Mouse (Mus musculus): ENCODE data around the gene Mrps15. TPM values are rescaled to one million over a fixed set of nuclear protein-coding genes. Genes with fewer than 3 reads are reported as not detected.

The Mrps15 gene
- polyA plus RNA-seq, 1 experiment from 2014 or later, result 125 TPM

GRCm38 (mm10) chr4:126029042-126029441, 17.7 kb upstream of the Mrps15 start:
- H3K9ac ChIP-seq (replicated peaks; ENCODE audit: low read length), result no peak overlapping the region
- H3K4me2 ChIP-seq (ENCODE audit: low read length), result no peak overlapping the region
- H3K36me3 ChIP-seq (ENCODE audit: control insufficient read depth, insufficient read depth, low read length), result no peaks in the 10 kb centered on the region
- H3K27ac ChIP-seq (replicated peaks; ENCODE audit: low read depth, low read length), result no peak overlapping the region
- no peaks in the 10 kb centered on the region for H3K27me3 ChIP-seq (ENCODE audit: control insufficient read depth, insufficient read depth, low read length)
- WGBS, result 78% methylated on average over 3 of the region's 3 CpGs
- ATAC-seq (ENCODE audit: low FRiP score, low TSS enrichment) (no peak), DNase-seq (no peak)
- H3K4me3 ChIP-seq (replicated peaks; ENCODE audit: low read depth, low read length), result no peak overlapping the region
- no peaks in the 10 kb centered on the region for H3K4me1 ChIP-seq (ENCODE audit: control insufficient read depth, insufficient read depth, low read length)
- no peaks in the 10 kb centered on the region for H3K9me3 ChIP-seq (ENCODE audit: control insufficient read depth, low read length)

DNA sequence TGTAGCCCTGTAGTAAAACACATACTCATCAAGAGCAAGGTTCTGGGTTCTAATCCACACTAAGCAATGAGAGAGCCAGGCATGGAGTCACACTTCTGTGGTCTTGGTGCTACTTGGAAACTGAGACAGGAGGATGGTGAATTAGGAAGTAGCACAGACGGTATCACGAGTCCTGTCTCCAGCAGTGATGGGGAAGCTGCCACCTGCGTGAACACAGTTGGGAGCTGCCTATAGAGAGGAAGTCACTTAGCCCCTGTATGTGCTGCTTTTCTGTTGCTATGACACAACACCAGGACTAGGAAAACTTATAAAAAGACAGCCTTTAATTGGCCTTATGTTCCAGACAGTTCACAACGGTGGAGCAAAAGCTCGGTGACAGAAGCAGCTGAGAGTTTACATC, 16.0 kb upstream of the Mrps15 start:
- ATAC-seq (ENCODE audit: low FRiP score, low TSS enrichment) (no peak), DNase-seq (no peak)
- no peak overlapping the region for H3K4me3 ChIP-seq (replicated peaks; ENCODE audit: low read depth, low read length)
- H3K27me3 ChIP-seq (ENCODE audit: control insufficient read depth, insufficient read depth, low read length), result no peaks in the 10 kb centered on the region
- no peak overlapping the region for H3K4me2 ChIP-seq (ENCODE audit: low read length)
- no peaks in the 10 kb centered on the region for H3K9me3 ChIP-seq (ENCODE audit: control insufficient read depth, low read length)
- H3K4me1 ChIP-seq (ENCODE audit: control insufficient read depth, insufficient read depth, low read length), result no peaks in the 10 kb centered on the region
- no peaks in the 10 kb centered on the region for H3K36me3 ChIP-seq (ENCODE audit: control insufficient read depth, insufficient read depth, low read length)
- H3K27ac ChIP-seq (replicated peaks; ENCODE audit: low read depth, low read length), result no peak overlapping the region
- H3K9ac ChIP-seq (replicated peaks; ENCODE audit: low read length), result no peak overlapping the region
- 86% methylated on average over 5 of the region's 5 CpGs for WGBS

- WGBS, result 89% methylated on average over 5 of the region's 5 CpGs
- Histone ChIP-seq H3K4me2 (ENCODE audit: low read length) (no peak overlapping the region), H3K27me3 (ENCODE audit: control insufficient read depth, insufficient read depth, low read length) (no peaks in the 10 kb centered on the region), H3K9me3 (ENCODE audit: control insufficient read depth, low read length) (no peaks in the 10 kb centered on the region), H3K27ac (replicated peaks; ENCODE audit: low read depth, low read length) (no peak overlapping the region), H3K4me1 (ENCODE audit: control insufficient read depth, insufficient read depth, low read length) (no peaks in the 10 kb centered on the region), H3K4me3 (replicated peaks; ENCODE audit: low read depth, low read length) (no peak overlapping the region), H3K36me3 (ENCODE audit: control insufficient read depth, insufficient read depth, low read length) (no peaks in the 10 kb centered on the region), H3K9ac (replicated peaks; ENCODE audit: low read length) (no peak overlapping the region)
- DNase-seq (no peak), ATAC-seq (ENCODE audit: low FRiP score, low TSS enrichment) (no peak)
Measured at GRCm38 (mm10) chr4:126035413-126035812, 11.3 kb upstream of the Mrps15 start.

DNA sequence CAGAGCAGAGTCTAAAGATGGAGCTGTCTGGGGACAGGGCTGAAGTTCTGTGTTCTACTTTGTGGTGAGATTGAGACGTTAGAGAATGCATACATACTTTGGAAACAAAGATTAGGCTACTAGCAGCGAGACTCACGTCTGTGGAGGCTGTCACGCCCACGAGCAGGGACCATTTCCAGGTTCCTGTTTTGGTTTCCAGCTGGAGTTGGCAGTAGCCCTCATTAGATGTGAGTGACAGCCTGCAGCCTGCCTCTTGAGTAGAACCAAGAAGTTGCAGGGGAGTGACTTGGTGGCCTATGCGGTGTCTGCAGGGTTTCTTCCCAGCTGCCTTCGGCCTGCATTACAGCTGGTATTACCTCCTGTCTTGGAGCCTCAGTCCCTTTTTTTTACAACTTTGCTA, 4.9 kb downstream of the Mrps15 start:
- Histone ChIP-seq H3K9ac (replicated peaks; ENCODE audit: low read length) (no peak overlapping the region), H3K27ac (replicated peaks; ENCODE audit: low read depth, low read length) (no peak overlapping the region), H3K4me1 (ENCODE audit: control insufficient read depth, insufficient read depth, low read length) (peaks cover 9% of the 10 kb centered on the region; the same call in 1 of the 2 replicates), H3K4me3 (replicated peaks; ENCODE audit: low read depth, low read length) (no peak overlapping the region), H3K4me2 (ENCODE audit: low read length) (no peak overlapping the region), H3K36me3 (ENCODE audit: control insufficient read depth, insufficient read depth, low read length) (peaks cover 65% of the 10 kb centered on the region), H3K9me3 (ENCODE audit: control insufficient read depth, low read length) (no peaks in the 10 kb centered on the region), H3K27me3 (ENCODE audit: control insufficient read depth, insufficient read depth, low read length) (no peaks in the 10 kb centered on the region)
- ATAC-seq (ENCODE audit: low FRiP score, low TSS enrichment) (no peak), DNase-seq (no peak)
- WGBS, result 85% methylated on average over 7 of the region's 7 CpGs

DNA sequence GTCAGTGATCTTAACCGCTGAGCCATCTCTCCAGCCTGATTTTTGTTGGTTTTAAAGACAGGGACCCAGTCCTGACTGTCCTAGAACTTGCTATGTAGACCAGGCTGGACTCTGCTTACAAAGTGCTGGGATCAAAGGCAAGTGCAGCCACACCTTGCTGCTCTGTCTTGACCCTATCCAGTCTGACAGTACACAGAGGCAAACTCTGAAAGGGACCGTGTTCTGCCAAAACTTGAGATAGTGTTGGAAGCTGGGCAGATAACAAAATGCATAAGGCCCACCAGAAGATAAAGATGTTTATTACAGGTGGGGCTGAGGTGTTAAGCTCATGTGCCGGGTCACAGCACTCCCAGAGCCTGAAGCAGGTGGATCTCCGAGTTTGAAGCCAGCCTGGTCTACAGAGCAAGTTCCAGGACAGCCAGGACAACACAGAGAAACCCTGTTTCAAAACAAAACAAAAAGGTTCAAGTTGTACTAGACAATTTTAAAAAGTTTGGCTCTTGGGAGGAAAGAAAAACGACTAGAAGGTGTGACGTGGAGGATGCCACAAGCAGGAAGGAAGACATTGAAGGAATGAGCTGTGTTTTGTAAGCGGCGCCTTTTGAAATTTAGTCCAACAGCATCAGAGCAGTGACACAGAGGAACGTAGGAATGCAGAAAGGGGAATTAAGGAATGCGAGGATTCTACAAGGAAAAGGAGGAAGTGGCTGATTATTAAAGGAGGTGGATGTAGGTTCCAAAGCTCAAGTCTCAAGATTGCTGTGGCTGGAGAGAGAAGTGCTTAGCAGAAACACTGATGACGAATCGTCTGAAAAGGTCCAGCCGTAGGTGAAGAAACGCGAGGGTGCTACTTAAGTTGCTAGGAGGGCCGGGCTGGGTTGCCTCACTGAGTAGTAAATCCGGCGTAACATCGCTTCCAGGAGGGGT, 10.7 kb downstream of the Mrps15 start:
- DNase-seq (no peak), ATAC-seq (ENCODE audit: low FRiP score, low TSS enrichment) (no peak)
- H3K27ac ChIP-seq (replicated peaks; ENCODE audit: low read depth, low read length), result peak overlapping the region; percentile 14; the same call in 1 of the 2 replicates
- peaks cover 39% of the 10 kb centered on the region for H3K36me3 ChIP-seq (ENCODE audit: control insufficient read depth, insufficient read depth, low read length)
- peak overlapping the region; percentile 39; the same call in 1 of the 2 replicates for H3K9ac ChIP-seq (replicated peaks; ENCODE audit: low read length)
- 16% methylated on average over 19 of the region's 19 CpGs for WGBS
- H3K4me1 ChIP-seq (ENCODE audit: control insufficient read depth, insufficient read depth, low read length), result peaks cover 10% of the 10 kb centered on the region
- H3K4me2 ChIP-seq (ENCODE audit: low read length), result peak overlapping the region; percentile 72
- peak overlapping the region; percentile 74 for H3K4me3 ChIP-seq (replicated peaks; ENCODE audit: low read depth, low read length)
- H3K27me3 ChIP-seq (ENCODE audit: control insufficient read depth, insufficient read depth, low read length), result no peaks in the 10 kb centered on the region
- no peaks in the 10 kb centered on the region for H3K9me3 ChIP-seq (ENCODE audit: control insufficient read depth, low read length)

DNA sequence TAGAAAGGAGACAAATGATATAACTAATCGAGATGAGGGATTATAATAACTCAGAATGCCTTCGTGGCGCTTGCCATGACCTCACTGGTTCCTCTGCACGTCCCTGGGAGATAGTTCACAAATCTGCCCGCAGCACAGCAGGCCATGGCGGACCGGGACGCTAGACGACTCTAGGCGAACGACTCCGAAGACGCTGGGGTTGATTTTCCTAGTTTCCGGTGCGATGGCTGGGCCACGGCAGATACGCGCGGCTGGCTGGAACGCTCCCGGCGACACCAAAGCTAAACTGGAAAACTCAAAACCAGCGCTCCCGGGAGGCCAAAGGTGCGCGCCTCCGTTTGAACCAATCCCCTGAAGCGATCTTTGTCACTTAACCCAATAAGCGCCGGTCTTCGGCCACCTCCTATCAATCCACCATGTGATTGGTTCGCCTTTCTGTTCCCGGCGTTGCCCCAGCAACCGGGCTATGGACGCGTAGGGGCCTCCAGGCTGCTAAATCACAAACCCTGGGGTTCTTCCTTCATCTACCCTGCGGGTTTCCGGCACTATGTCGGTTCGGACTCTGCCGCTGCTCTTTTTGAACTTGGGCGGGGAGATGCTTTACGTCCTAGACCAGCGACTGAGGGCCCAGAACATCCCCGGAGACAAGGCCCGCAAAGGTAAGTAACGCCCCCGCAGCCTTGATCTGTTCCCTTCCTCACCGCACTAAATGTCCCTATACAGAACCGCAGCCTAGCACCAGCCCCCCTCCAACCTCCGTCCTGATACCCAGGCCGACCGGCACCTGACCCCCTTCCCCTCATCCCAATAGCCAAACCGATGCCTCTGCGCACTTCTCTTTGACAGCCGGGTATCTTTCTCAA, 11.6 kb downstream of the Mrps15 start, which contains the start of gene Oscp1:
Gene Oscp1, plus strand, starts transcription at position 432 of the 863 bp plus-strand sequence.
- Histone ChIP-seq H3K4me2 (ENCODE audit: low read length) (peak within 1 kb of the TSS; percentile 72), H3K27me3 (ENCODE audit: control insufficient read depth, insufficient read depth, low read length) (no peaks in the 10 kb centered on the region), H3K9me3 (ENCODE audit: control insufficient read depth, low read length) (no peaks in the 10 kb centered on the region), H3K36me3 (ENCODE audit: control insufficient read depth, insufficient read depth, low read length) (peaks cover 31% of the 10 kb centered on the region), H3K4me3 (replicated peaks; ENCODE audit: low read depth, low read length) (peak within 1 kb of the TSS; percentile 74), H3K4me1 (ENCODE audit: control insufficient read depth, insufficient read depth, low read length) (peaks cover 10% of the 10 kb centered on the region), H3K27ac (replicated peaks; ENCODE audit: low read depth, low read length) (peak within 1 kb of the TSS; percentile 57), H3K9ac (replicated peaks; ENCODE audit: low read length) (peak within 1 kb of the TSS; percentile 75)
- ATAC-seq (ENCODE audit: low FRiP score, low TSS enrichment), result peak; percentile 96
- under 1% methylated on average over 57 of the region's 57 CpGs for WGBS
- peak; percentile 97 for DNase-seq

GRCm38 (mm10) chr4:126058997-126059362, 12.3 kb downstream of the Mrps15 start:
- no peaks in the 10 kb centered on the region for H3K9me3 ChIP-seq (ENCODE audit: control insufficient read depth, low read length)
- H3K27me3 ChIP-seq (ENCODE audit: control insufficient read depth, insufficient read depth, low read length), result no peaks in the 10 kb centered on the region
- H3K9ac ChIP-seq (replicated peaks; ENCODE audit: low read length), result peak overlapping the region; percentile 75
- H3K4me2 ChIP-seq (ENCODE audit: low read length), result peak overlapping the region; percentile 72
- peaks cover 25% of the 10 kb centered on the region for H3K36me3 ChIP-seq (ENCODE audit: control insufficient read depth, insufficient read depth, low read length)
- H3K4me3 ChIP-seq (replicated peaks; ENCODE audit: low read depth, low read length), result peak overlapping the region; percentile 74
- DNase-seq, result no peak
- peaks cover 10% of the 10 kb centered on the region for H3K4me1 ChIP-seq (ENCODE audit: control insufficient read depth, insufficient read depth, low read length)
- H3K27ac ChIP-seq (replicated peaks; ENCODE audit: low read depth, low read length), result peak overlapping the region; percentile 57
- no peak for ATAC-seq (ENCODE audit: low FRiP score, low TSS enrichment)
- WGBS, result 31% methylated on average over 9 of the region's 9 CpGs

DNA sequence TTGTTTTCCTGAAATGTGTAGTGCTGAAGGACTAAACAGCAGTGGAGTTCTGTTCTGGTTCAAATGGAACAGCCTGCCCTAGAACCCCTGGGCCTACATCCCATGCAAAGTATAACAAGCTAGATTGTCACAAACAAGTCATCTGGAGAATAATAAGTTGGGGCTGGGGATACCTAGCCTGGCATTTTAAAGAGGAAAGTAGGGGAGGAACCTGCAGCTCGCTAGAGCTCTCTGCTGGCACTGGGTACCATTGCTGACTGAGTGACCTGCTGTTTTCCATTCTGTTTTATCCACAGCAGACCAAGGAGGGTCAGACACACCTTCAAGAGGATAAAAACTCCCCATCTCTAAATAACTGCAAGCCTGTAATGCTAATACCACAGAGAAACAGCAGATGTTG, 16.1 kb downstream of the Mrps15 start:
- no peak overlapping the region for H3K4me2 ChIP-seq (ENCODE audit: low read length)
- no peak overlapping the region for H3K4me3 ChIP-seq (replicated peaks; ENCODE audit: low read depth, low read length)
- WGBS, result 53% methylated on average over 1 of the region's 1 CpGs
- H3K27ac ChIP-seq (replicated peaks; ENCODE audit: low read depth, low read length), result no peak overlapping the region
- no peak for ATAC-seq (ENCODE audit: low FRiP score, low TSS enrichment)
- H3K4me1 ChIP-seq (ENCODE audit: control insufficient read depth, insufficient read depth, low read length), result peaks cover 9% of the 10 kb centered on the region
- no peaks in the 10 kb centered on the region for H3K9me3 ChIP-seq (ENCODE audit: control insufficient read depth, low read length)
- no peak for DNase-seq
- no peaks in the 10 kb centered on the region for H3K36me3 ChIP-seq (ENCODE audit: control insufficient read depth, insufficient read depth, low read length)
- H3K27me3 ChIP-seq (ENCODE audit: control insufficient read depth, insufficient read depth, low read length), result no peaks in the 10 kb centered on the region
- H3K9ac ChIP-seq (replicated peaks; ENCODE audit: low read length), result no peak overlapping the region
